Mouse (Mus musculus): ENCODE measurements around the gene Itga11. TPM values are rescaled to one million over a fixed set of nuclear protein-coding genes. Genes with fewer than 3 reads are reported as not detected.
A peak's percentile ranks its signal among the peaks of the same experiment; 100 is the strongest.

The Itga11 gene
- polyA plus RNA-seq, 1 experiment: 2.7 TPM

- H3K27me3 ChIP-seq (replicated peaks): no peaks in the 10 kb centered on the region
- TF ChIP-seq FLI1 (IDR thresholded peaks at IDR 0.05; ENCODE audit: low read length): no peak
- TF ChIP-seq GATA1 (IDR thresholded peaks at IDR 0.05; ENCODE audit: borderline replicate concordance, low read length): no peak
- H3K9me3 ChIP-seq: peaks cover 2% of the 10 kb centered on the region; the same call in 1 of the 2 replicates
- peaks cover 37% of the 10 kb centered on the region for H3K4me1 ChIP-seq
- no peak overlapping the region for H3K4me3 ChIP-seq (replicated peaks)
- no peaks in the 10 kb centered on the region for H3K36me3 ChIP-seq (replicated peaks; ENCODE audit: low read length)
Measured at GRCm38 (mm10) chr9:62820829-62821228, 143.2 kb downstream of the Itga11 start.

GRCm38 (mm10) chr9:62821811-62822210 lies 144.2 kb downstream of the Itga11 start:
- TF ChIP-seq GATA1 (IDR thresholded peaks at IDR 0.05; ENCODE audit: borderline replicate concordance, low read length) (no peak), FLI1 (IDR thresholded peaks at IDR 0.05; ENCODE audit: low read length) (no peak)
- Histone ChIP-seq H3K9me3 (peaks cover 2% of the 10 kb centered on the region; the same call in 1 of the 2 replicates), H3K4me1 (peaks cover 38% of the 10 kb centered on the region), H3K4me3 (replicated peaks) (no peak overlapping the region), H3K36me3 (replicated peaks; ENCODE audit: low read length) (no peaks in the 10 kb centered on the region), H3K27me3 (replicated peaks) (no peaks in the 10 kb centered on the region)

- no peaks in the 10 kb centered on the region for H3K36me3 ChIP-seq (replicated peaks; ENCODE audit: low read length)
- no peak overlapping the region for H3K4me3 ChIP-seq (replicated peaks)
- H3K27me3 ChIP-seq (replicated peaks): no peaks in the 10 kb centered on the region
- H3K9me3 ChIP-seq: peaks cover 2% of the 10 kb centered on the region; the same call in 1 of the 2 replicates
- peaks cover 35% of the 10 kb centered on the region for H3K4me1 ChIP-seq
- no peak for TF ChIP-seq GATA1 (IDR thresholded peaks at IDR 0.05; ENCODE audit: borderline replicate concordance, low read length)
- TF ChIP-seq FLI1 (IDR thresholded peaks at IDR 0.05; ENCODE audit: low read length): no peak
Measured at GRCm38 (mm10) chr9:62825791-62826393, 148.3 kb downstream of the Itga11 start.

- Histone ChIP-seq H3K27me3 (replicated peaks) (no peaks in the 10 kb centered on the region), H3K36me3 (replicated peaks; ENCODE audit: low read length) (no peaks in the 10 kb centered on the region), H3K4me3 (replicated peaks) (no peak overlapping the region), H3K4me1 (peaks cover 35% of the 10 kb centered on the region), H3K9me3 (peaks cover 2% of the 10 kb centered on the region; the same call in 1 of the 2 replicates)
- TF ChIP-seq FLI1 (IDR thresholded peaks at IDR 0.05; ENCODE audit: low read length) (no peak), GATA1 (IDR thresholded peaks at IDR 0.05; ENCODE audit: borderline replicate concordance, low read length) (no peak)
Measured at GRCm38 (mm10) chr9:62826456-62826855, 148.8 kb downstream of the Itga11 start.

- H3K4me3 ChIP-seq (replicated peaks): peak overlapping the region; percentile 91
- H3K36me3 ChIP-seq (replicated peaks; ENCODE audit: low read length): no peaks in the 10 kb centered on the region
- H3K4me1 ChIP-seq: peaks cover 35% of the 10 kb centered on the region
- no peak for TF ChIP-seq FLI1 (IDR thresholded peaks at IDR 0.05; ENCODE audit: low read length)
- TF ChIP-seq GATA1 (IDR thresholded peaks at IDR 0.05; ENCODE audit: borderline replicate concordance, low read length): no peak
- no peaks in the 10 kb centered on the region for H3K9me3 ChIP-seq
- H3K27me3 ChIP-seq (replicated peaks): no peaks in the 10 kb centered on the region
Measured at GRCm38 (mm10) chr9:62827939-62828652, 150.5 kb downstream of the Itga11 start.

- TF ChIP-seq GATA1 (IDR thresholded peaks at IDR 0.05; ENCODE audit: borderline replicate concordance, low read length) (no peak), FLI1 (IDR thresholded peaks at IDR 0.05; ENCODE audit: low read length) (no peak)
- H3K9me3 ChIP-seq: no peaks in the 10 kb centered on the region
- H3K27me3 ChIP-seq (replicated peaks): no peaks in the 10 kb centered on the region
- H3K4me3 ChIP-seq (replicated peaks): peak overlapping the region; percentile 91
- H3K4me1 ChIP-seq: peaks cover 35% of the 10 kb centered on the region
- no peaks in the 10 kb centered on the region for H3K36me3 ChIP-seq (replicated peaks; ENCODE audit: low read length)
Measured at GRCm38 (mm10) chr9:62828662-62829086, 151.0 kb downstream of the Itga11 start.

GRCm38 (mm10) chr9:62829877-62830276 lies 152.3 kb downstream of the Itga11 start:
- no peaks in the 10 kb centered on the region for H3K36me3 ChIP-seq (replicated peaks; ENCODE audit: low read length)
- H3K27me3 ChIP-seq (replicated peaks): no peaks in the 10 kb centered on the region
- TF ChIP-seq FLI1 (IDR thresholded peaks at IDR 0.05; ENCODE audit: low read length): no peak
- TF ChIP-seq GATA1 (IDR thresholded peaks at IDR 0.05; ENCODE audit: borderline replicate concordance, low read length): no peak
- H3K4me1 ChIP-seq: peaks cover 35% of the 10 kb centered on the region
- no peaks in the 10 kb centered on the region for H3K9me3 ChIP-seq
- H3K4me3 ChIP-seq (replicated peaks): no peak overlapping the region

Other genes starting within 250 kb of the Itga11 start
- 0.13 TPM in 1 of 2 replicates, not detected in the other for gene Coro2b, start 140.8 kb upstream of the Itga11 start, polyA plus RNA-seq (2012; ENCODE audit: insufficient read depth, low replicate concordance)
- gene Fem1b, start 134.1 kb downstream of the Itga11 start, polyA plus RNA-seq (2012; ENCODE audit: insufficient read depth, low replicate concordance): 2.2 and 4.0 TPM in 2 replicates
- gene Cln6, start 161.0 kb downstream of the Itga11 start, polyA plus RNA-seq (2012; ENCODE audit: insufficient read depth, low replicate concordance): 22.2 and 31.6 TPM in 2 replicates
- 2.3 TPM in 1 of 2 replicates, not detected in the other for gene Calml4, start 180.3 kb downstream of the Itga11 start, polyA plus RNA-seq (2012; ENCODE audit: insufficient read depth, low replicate concordance)

Measured in megakaryocyte, embryonic 14.5 days (primary cell).